Mouse (Mus musculus): ENCODE measurements at regions not wholly inside any gene's neighbourhood (a gene's known extent, or its start where the extent isn't known, plus 50 kb on each side); places are given as distances from the start of the nearest gene placed in this dataset.

GRCm38 (mm10) chr12:107539683-107540082, 51.3 kb downstream of the 3110018I06Rik start:
- H3K27ac ChIP-seq (ENCODE audit: low read length) = no peak overlapping the region
- H3K9me3 ChIP-seq (replicated peaks; ENCODE audit: control insufficient read depth, low read length) = no peaks in the 10 kb centered on the region
- no peak for ATAC-seq (ENCODE audit: low read depth)
- no peak overlapping the region for H3K9ac ChIP-seq (ENCODE audit: low read depth, low read length)
- H3K36me3 ChIP-seq (ENCODE audit: control insufficient read depth, insufficient read depth) = no peaks in the 10 kb centered on the region
- H3K4me3 ChIP-seq (ENCODE audit: low read depth, low read length) = no peak overlapping the region
- no peak overlapping the region for H3K4me2 ChIP-seq (ENCODE audit: low read depth, low read length)
- H3K27me3 ChIP-seq (ENCODE audit: control insufficient read depth, insufficient read depth, low read depth, low read length) = no peaks in the 10 kb centered on the region
- H3K4me1 ChIP-seq (ENCODE audit: control insufficient read depth, low read depth, low read length) = no peaks in the 10 kb centered on the region
- 47% methylated on average over 3 of the region's 3 CpGs for WGBS (ENCODE audit: insufficient replicate concordance)

GRCm38 (mm10) chr12:107541196-107541595, 52.8 kb downstream of the 3110018I06Rik start:
- no peaks in the 10 kb centered on the region for H3K4me1 ChIP-seq (ENCODE audit: control insufficient read depth, low read depth, low read length)
- H3K9me3 ChIP-seq (replicated peaks; ENCODE audit: control insufficient read depth, low read length) = no peaks in the 10 kb centered on the region
- H3K4me3 ChIP-seq (ENCODE audit: low read depth, low read length) = no peak overlapping the region
- H3K27me3 ChIP-seq (ENCODE audit: control insufficient read depth, insufficient read depth, low read depth, low read length) = no peaks in the 10 kb centered on the region
- no peak overlapping the region for H3K9ac ChIP-seq (ENCODE audit: low read depth, low read length)
- no peak for ATAC-seq (ENCODE audit: low read depth)
- no peak overlapping the region for H3K27ac ChIP-seq (ENCODE audit: low read length)
- no peaks in the 10 kb centered on the region for H3K36me3 ChIP-seq (ENCODE audit: control insufficient read depth, insufficient read depth)
- H3K4me2 ChIP-seq (ENCODE audit: low read depth, low read length) = no peak overlapping the region
- 52% methylated on average over 5 of the region's 5 CpGs for WGBS (ENCODE audit: insufficient replicate concordance)

DNA sequence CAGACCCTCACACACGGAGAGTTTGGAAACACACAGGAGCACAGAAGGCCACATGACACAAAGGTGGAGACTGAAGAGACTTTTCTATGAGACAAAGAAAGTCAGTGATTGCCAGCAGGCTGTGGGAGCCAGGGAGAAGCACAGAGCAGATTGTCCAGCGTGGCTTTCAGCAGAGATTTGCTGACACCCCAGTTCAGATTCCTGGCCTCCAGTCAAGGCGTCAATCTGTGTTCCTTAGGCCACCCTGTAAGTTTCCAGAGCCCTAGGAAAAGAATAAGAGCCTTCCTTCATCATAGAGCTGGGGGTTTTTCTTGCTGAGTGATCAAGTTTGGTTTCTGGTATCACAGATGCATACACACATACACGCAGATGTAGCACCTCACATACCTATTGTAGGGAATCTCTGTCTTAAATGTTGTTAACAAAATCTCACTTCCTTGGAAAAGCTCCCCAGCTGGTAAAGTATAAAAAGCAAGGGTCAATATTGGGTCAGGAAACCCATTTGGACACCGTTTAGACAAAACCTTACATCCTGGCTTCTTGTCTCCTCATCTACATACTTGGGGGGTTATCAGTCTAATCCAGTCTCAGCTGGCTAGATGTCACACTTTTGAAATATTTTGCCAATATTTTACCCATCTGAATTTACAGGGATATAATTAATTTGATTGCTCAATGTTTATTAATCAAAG, 58.9 kb downstream of the 3110018I06Rik start:
- no peak overlapping the region for H3K27ac ChIP-seq (ENCODE audit: low read length)
- no peaks in the 10 kb centered on the region for H3K4me1 ChIP-seq (ENCODE audit: control insufficient read depth, low read depth, low read length)
- no peaks in the 10 kb centered on the region for H3K9me3 ChIP-seq (replicated peaks; ENCODE audit: control insufficient read depth, low read length)
- H3K4me3 ChIP-seq (ENCODE audit: low read depth, low read length) = no peak overlapping the region
- H3K27me3 ChIP-seq (ENCODE audit: control insufficient read depth, insufficient read depth, low read depth, low read length) = no peaks in the 10 kb centered on the region
- H3K4me2 ChIP-seq (ENCODE audit: low read depth, low read length) = no peak overlapping the region
- WGBS (ENCODE audit: insufficient replicate concordance) = 50% methylated on average over 5 of the region's 5 CpGs
- H3K9ac ChIP-seq (ENCODE audit: low read depth, low read length) = no peak overlapping the region
- H3K36me3 ChIP-seq (ENCODE audit: control insufficient read depth, insufficient read depth) = no peaks in the 10 kb centered on the region
- ATAC-seq (ENCODE audit: low read depth) = no peak

DNA sequence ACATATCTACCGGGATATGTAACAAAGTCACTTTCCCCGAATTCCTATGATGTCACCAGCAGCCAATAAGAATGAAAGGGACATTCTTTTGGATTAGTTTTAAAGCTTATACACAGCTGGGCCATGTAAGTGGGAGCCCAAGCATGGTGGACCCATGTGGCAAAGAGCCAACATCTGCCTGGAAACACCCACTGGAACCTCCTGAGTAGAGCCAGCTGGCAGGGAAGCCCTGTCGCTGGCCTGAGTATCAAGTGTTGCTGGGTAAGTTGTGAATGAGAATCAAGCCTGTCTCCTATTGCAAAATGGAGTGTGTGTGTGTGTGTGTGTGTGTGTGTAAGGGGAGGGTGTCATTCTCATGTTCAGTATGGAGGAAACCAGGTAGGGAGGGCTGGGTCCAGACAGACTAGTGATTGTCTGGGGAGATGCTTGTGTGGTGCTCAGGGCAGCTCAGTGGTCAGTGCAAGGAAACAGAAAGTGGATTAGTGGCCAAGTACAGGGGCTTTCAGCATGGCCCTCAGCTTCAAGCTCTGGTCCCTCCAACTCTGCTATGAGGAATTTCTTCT, 59.5 kb downstream of the 3110018I06Rik start:
- no peak overlapping the region for H3K27ac ChIP-seq (ENCODE audit: low read length)
- H3K4me3 ChIP-seq (ENCODE audit: low read depth, low read length) = no peak overlapping the region
- H3K36me3 ChIP-seq (ENCODE audit: control insufficient read depth, insufficient read depth) = no peaks in the 10 kb centered on the region
- H3K4me2 ChIP-seq (ENCODE audit: low read depth, low read length) = no peak overlapping the region
- H3K9me3 ChIP-seq (replicated peaks; ENCODE audit: control insufficient read depth, low read length) = no peaks in the 10 kb centered on the region
- 63% methylated on average over 3 of the region's 3 CpGs for WGBS (ENCODE audit: insufficient replicate concordance)
- H3K9ac ChIP-seq (ENCODE audit: low read depth, low read length) = no peak overlapping the region
- no peak for ATAC-seq (ENCODE audit: low read depth)
- H3K4me1 ChIP-seq (ENCODE audit: control insufficient read depth, low read depth, low read length) = no peaks in the 10 kb centered on the region
- H3K27me3 ChIP-seq (ENCODE audit: control insufficient read depth, insufficient read depth, low read depth, low read length) = no peaks in the 10 kb centered on the region

GRCm38 (mm10) chr12:107549452-107550296, 61.2 kb downstream of the 3110018I06Rik start:
- Histone ChIP-seq H3K4me3 (ENCODE audit: low read depth, low read length) (no peak overlapping the region), H3K27me3 (ENCODE audit: control insufficient read depth, insufficient read depth, low read depth, low read length) (no peaks in the 10 kb centered on the region), H3K9ac (ENCODE audit: low read depth, low read length) (no peak overlapping the region), H3K4me2 (ENCODE audit: low read depth, low read length) (no peak overlapping the region), H3K4me1 (ENCODE audit: control insufficient read depth, low read depth, low read length) (no peaks in the 10 kb centered on the region), H3K36me3 (ENCODE audit: control insufficient read depth, insufficient read depth) (no peaks in the 10 kb centered on the region), H3K9me3 (replicated peaks; ENCODE audit: control insufficient read depth, low read length) (no peaks in the 10 kb centered on the region), H3K27ac (ENCODE audit: low read length) (no peak overlapping the region)
- 70% methylated on average over 25 of the region's 25 CpGs for WGBS (ENCODE audit: insufficient replicate concordance)
- no peak for ATAC-seq (ENCODE audit: low read depth)

GRCm38 (mm10) chr12:107559191-107559590, 70.8 kb downstream of the 3110018I06Rik start:
- no peaks in the 10 kb centered on the region for H3K36me3 ChIP-seq (ENCODE audit: control insufficient read depth, insufficient read depth)
- H3K4me3 ChIP-seq (ENCODE audit: low read depth, low read length) = no peak overlapping the region
- H3K4me2 ChIP-seq (ENCODE audit: low read depth, low read length) = no peak overlapping the region
- no peak overlapping the region for H3K27ac ChIP-seq (ENCODE audit: low read length)
- no peaks in the 10 kb centered on the region for H3K4me1 ChIP-seq (ENCODE audit: control insufficient read depth, low read depth, low read length)
- no peak overlapping the region for H3K9ac ChIP-seq (ENCODE audit: low read depth, low read length)
- no peak for ATAC-seq (ENCODE audit: low read depth)
- no peaks in the 10 kb centered on the region; the same call in none of the 2 replicates for H3K9me3 ChIP-seq (replicated peaks; ENCODE audit: control insufficient read depth, low read length)
- H3K27me3 ChIP-seq (ENCODE audit: control insufficient read depth, insufficient read depth, low read depth, low read length) = no peaks in the 10 kb centered on the region
- WGBS (ENCODE audit: insufficient replicate concordance) = 60% methylated on average over 4 of the region's 4 CpGs

- H3K36me3 ChIP-seq (ENCODE audit: control insufficient read depth, insufficient read depth) = no peaks in the 10 kb centered on the region
- ATAC-seq (ENCODE audit: low read depth) = no peak
- H3K27me3 ChIP-seq (ENCODE audit: control insufficient read depth, insufficient read depth, low read depth, low read length) = no peaks in the 10 kb centered on the region
- H3K9ac ChIP-seq (ENCODE audit: low read depth, low read length) = no peak overlapping the region
- H3K4me1 ChIP-seq (ENCODE audit: control insufficient read depth, low read depth, low read length) = no peaks in the 10 kb centered on the region
- H3K4me3 ChIP-seq (ENCODE audit: low read depth, low read length) = no peak overlapping the region
- no peaks in the 10 kb centered on the region; the same call in none of the 2 replicates for H3K9me3 ChIP-seq (replicated peaks; ENCODE audit: control insufficient read depth, low read length)
- H3K4me2 ChIP-seq (ENCODE audit: low read depth, low read length) = no peak overlapping the region
- no peak overlapping the region for H3K27ac ChIP-seq (ENCODE audit: low read length)
Observed at GRCm38 (mm10) chr12:107560100-107560499, 71.7 kb downstream of the 3110018I06Rik start.

DNA sequence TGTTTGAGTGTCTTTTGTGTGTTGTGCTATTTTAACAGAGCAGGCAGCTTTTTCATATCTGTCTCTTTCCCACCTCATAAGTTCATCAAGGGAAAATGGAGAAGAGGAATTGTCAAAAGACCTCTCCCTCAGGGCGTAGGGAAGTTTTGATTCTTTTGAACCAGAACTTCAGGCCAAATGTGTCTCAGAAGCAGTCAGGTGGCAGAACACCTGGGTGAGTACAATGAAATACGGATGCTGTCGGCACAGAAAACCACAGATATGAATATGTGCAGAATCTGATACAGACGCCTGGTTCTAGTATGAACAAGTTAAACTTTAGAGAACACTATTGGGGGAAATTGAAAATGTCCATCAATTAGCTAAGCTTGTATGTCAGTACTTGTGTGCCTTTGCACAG, 84.2 kb downstream of the 3110018I06Rik start:
- Histone ChIP-seq H3K9me3 (replicated peaks; ENCODE audit: control insufficient read depth, low read length) (no peaks in the 10 kb centered on the region), H3K36me3 (ENCODE audit: control insufficient read depth, insufficient read depth) (no peaks in the 10 kb centered on the region), H3K27me3 (ENCODE audit: control insufficient read depth, insufficient read depth, low read depth, low read length) (no peaks in the 10 kb centered on the region), H3K9ac (ENCODE audit: low read depth, low read length) (no peak overlapping the region), H3K27ac (ENCODE audit: low read length) (no peak overlapping the region), H3K4me1 (ENCODE audit: control insufficient read depth, low read depth, low read length) (no peaks in the 10 kb centered on the region), H3K4me3 (ENCODE audit: low read depth, low read length) (no peak overlapping the region), H3K4me2 (ENCODE audit: low read depth, low read length) (no peak overlapping the region)
- no peak for ATAC-seq (ENCODE audit: low read depth)
- WGBS (ENCODE audit: insufficient replicate concordance) = 70% methylated on average over 4 of the region's 4 CpGs

DNA sequence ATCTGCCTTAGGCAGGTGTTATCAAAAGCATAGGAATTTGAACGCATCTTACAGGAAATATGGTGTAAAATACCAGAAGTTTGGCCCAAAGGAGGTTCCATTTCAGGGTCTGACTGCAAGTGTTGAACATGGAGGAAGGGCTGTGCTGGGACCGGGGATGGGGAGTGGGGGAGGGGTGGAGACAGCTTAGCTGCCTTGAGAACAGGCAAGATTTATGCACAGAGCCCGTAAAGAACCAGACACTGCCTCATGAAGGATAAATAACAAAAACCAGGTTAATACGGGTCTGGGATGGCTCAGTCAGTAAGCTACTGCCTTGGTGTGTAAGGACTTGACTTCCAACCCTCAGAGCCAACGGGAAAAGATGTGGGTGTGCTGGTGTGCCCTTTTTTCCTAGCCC, 91.1 kb downstream of the 3110018I06Rik start:
- no peak overlapping the region for H3K27ac ChIP-seq (ENCODE audit: low read length)
- no peaks in the 10 kb centered on the region for H3K9me3 ChIP-seq (replicated peaks; ENCODE audit: control insufficient read depth, low read length)
- H3K4me3 ChIP-seq (ENCODE audit: low read depth, low read length) = no peak overlapping the region
- no peak overlapping the region for H3K9ac ChIP-seq (ENCODE audit: low read depth, low read length)
- no peaks in the 10 kb centered on the region for H3K27me3 ChIP-seq (ENCODE audit: control insufficient read depth, insufficient read depth, low read depth, low read length)
- WGBS (ENCODE audit: insufficient replicate concordance) = 46% methylated on average over 5 of the region's 5 CpGs
- H3K4me1 ChIP-seq (ENCODE audit: control insufficient read depth, low read depth, low read length) = no peaks in the 10 kb centered on the region
- no peak for ATAC-seq (ENCODE audit: low read depth)
- H3K4me2 ChIP-seq (ENCODE audit: low read depth, low read length) = no peak overlapping the region
- no peaks in the 10 kb centered on the region for H3K36me3 ChIP-seq (ENCODE audit: control insufficient read depth, insufficient read depth)

All from liver, embryonic 16.5 days (tissue).